Mouse (Mus musculus): ENCODE data around the gene Zc3h12c.
A peak's percentile ranks its signal among the peaks of the same experiment; 100 is the strongest.

Gene Zc3h12c

DNA sequence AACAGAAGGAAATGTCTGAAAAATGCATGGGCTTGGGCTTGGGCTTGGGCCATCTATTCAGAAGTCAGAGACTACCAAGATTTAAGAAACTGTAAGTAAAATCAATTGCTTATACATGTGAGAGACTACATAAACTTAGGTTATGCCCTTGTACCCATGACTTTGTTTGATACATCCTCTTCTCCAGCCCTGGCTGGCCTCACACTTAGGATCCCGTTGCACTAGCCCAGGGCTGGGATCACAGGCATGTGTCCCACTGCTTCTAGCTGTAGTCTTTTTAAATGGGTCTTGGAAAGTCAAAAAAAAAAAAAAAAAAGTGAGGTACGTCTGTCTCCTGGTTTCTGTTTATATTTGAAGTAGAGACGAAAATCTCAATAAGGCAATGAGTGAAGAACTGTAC lies 1.3 kb downstream of the Zc3h12c start:
- no peak for DNase-seq (ENCODE audit: low read depth, low spot score)

GRCm38 (mm10) chr9:52165706-52166090 lies 2.7 kb downstream of the Zc3h12c start:
- no peak for DNase-seq (ENCODE audit: low read depth, low spot score)

GRCm38 (mm10) chr9:52165076-52165705 lies 3.2 kb downstream of the Zc3h12c start:
- no peak for DNase-seq (ENCODE audit: low read depth, low spot score)

DNA sequence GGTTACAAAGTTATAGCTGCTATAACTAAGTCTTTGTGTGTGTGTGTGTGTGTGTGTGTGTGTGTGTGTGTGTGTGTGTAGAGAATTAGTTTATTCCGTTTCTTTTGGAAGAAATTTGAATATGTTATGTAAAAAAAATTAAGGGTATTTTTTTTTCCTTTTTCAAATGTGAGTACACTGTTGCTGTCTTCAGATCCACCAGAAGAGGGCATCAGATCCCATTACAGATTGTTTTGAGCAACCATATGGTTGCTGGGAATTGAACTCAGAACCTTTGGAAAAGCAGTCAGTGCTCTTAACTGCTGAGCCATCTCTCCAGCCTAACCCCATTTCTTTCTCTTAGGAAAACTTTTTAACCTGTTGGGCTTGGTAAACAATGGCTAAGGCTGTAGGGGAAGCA lies 7.9 kb downstream of the Zc3h12c start:
- DNase-seq (ENCODE audit: low read depth, low spot score): no peak

DNA sequence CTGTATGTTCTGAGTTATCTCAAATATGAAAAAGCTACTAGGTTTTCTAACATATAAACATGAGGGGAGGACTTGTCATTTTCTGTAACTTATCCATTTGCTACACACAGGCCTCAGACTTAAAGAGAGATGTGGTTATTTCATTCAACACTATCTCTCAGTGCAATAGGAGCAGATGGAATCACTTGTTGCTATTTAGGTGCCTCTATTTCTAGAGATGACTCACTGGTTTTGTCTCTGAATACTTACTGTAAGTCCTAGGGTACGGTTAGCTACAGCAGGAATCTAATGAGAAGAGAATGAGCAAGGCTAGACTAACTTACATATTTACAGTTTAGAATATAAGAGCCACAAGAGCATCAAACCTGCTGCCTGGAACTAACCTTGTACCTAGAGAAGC lies 9.8 kb downstream of the Zc3h12c start:
- no peak for DNase-seq (ENCODE audit: low read depth, low spot score)

DNA sequence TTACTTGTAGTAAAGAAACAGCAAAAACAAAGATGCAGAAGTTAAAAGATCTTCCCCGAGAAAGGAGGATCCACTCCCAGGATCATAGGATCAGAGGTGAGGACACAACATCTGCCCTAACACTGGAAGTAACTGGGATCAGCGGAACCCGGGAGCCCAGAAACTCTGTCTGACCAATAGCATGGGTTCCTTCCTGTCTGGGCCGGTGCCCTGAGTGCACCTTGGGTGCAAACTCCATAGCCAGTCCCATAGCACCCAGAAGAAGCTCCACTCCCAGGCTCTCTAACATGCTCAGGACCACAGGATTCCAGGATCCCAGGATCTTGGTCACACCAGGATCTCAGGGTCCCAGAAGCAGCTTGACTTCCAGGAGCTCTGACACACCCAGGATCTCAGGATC lies 13.0 kb downstream of the Zc3h12c start:
- DNase-seq (ENCODE audit: low read depth, low spot score): no peak

DNA sequence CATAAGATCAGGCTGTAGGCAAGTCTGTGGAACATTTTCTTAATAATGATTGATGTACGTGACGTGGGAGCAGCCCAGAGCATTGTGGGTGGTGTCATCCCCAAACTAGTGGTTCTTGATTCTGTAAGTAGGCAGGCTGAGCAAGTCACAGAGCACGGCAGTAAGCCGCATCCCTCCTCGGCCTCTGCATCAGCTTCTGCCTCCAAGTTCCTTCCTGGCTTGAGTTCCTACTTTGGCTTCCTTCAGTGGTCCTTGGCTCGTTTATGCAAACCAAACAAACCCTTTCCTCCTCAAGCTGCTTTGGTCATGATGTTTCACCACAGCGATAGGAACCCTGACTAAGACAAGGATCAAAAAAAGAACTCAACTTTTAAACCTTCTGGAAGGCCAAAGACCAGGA lies 14.1 kb downstream of the Zc3h12c start:
- no peak for DNase-seq (ENCODE audit: low read depth, low spot score)

DNA sequence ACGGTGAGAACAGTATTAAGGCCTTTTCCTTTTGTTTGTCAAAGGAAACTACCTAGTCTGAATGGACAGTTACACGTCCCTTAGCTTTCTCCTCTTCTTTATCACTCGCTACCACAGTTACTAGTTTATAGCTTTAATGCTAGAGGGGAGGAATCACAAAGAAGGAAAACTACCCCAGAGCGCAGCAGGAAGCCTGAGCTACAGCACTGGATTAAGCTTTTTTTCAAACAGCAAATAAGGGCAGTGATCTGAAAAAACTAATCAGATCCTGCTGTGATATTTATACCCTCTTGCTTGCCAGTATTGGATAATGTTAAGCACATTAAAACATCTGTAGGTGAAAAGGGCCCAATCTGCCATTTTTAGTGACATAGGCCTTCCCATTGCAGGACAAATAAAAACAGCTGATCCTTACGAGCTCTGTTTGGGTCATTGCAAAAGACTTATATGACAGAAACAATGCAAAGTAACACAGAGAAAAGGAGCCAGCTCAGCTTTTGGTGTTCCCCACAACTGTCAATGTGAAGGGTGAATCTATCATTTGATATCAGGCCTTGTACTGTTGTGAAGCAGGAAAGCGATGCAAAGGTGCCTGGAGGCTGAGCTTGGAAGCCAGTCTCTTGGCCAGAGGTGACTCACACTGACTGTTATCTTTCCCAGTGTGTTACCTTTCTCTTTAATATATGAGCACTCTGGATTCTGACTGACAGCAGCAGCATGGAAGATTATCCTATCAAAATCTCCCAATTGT lies 16.1 kb downstream of the Zc3h12c start:
- no peak for DNase-seq (ENCODE audit: low read depth, low spot score)

DNA sequence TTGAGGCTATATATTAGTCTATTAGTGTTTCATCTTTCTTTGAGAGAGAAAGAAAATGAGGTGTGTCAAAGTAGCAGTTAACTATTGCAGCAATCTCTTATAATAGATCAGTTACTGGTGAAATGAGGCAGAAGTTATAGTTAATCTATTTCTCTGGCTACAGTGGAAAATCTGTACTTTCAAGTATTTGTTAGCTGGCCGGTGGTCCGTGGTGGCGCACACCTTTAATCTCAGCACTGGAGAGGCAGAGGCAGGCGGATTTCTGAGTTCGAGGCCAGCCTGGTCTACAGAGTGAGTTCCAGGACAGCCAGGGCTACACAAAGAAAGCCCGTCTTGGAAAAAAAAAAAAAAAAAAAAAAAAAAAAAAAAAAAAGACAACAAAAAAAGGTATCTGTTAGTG lies 18.6 kb downstream of the Zc3h12c start:
- no peak for DNase-seq (ENCODE audit: low read depth, low spot score)

DNA sequence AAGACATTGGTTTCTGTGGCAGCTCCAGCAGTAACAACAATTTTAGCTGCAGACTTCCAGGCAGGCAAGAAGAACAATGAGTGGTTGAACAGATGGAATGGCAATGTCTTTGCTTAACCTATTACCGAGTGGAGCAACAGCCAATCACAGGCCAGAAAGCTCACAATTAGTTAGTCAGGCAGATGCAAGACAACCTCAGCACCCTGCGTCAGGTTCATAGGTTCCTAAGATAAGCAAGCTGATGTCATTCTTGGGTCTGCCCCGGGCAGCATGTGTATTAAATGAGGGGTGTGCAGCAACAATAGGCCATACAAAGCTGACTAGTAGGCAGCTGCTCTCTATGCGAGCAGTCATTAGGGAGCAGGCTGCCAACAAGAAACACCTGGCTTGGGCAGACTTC lies 19.1 kb downstream of the Zc3h12c start:
- DNase-seq (ENCODE audit: low read depth, low spot score): no peak

- no peak for DNase-seq (ENCODE audit: low read depth, low spot score)
These were observed 19.5 kb downstream of the Zc3h12c start for GRCm38 (mm10) chr9:52148831-52149230.

- no peak for DNase-seq (ENCODE audit: low read depth, low spot score)
These were observed 20.1 kb downstream of the Zc3h12c start for GRCm38 (mm10) chr9:52148311-52148710.

DNA sequence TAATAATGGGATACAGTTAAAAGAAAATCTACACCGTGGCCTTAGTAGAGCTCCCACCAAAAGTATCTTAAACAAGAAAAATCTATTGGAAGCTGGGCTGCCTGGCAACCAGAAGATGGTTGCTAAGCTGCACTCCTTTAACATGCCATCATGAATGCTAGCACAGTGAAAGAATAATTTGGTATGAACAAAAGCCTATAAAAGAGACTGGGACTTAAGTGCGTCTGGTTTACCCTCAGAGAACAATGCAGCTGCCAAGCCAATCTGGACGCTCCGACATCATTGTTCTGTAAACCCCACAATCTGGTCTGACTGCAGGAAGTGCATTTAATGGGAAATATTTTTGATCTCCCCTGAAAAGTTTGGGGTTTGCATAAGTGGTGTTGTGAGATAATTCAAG lies 22.1 kb downstream of the Zc3h12c start:
- no peak for DNase-seq (ENCODE audit: low read depth, low spot score)

DNA sequence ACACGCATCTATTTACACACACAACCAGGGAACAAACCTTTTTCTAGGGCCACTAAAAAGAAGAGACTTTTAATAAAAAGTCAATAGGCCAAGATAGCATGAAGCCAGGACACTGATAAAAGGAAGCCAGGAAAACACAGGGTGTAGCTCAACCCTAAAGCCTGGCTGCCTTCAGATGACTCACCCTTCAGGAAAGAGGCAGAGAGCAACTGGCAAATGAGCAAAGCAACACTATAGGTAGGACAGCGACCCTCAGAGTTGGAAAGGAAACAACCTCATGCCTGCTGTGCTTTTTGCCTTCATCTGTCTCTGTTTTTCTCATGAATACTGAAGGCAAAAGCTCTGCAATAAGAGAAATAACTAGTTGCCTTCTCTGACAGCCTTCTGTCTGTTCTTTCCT lies 35.6 kb downstream of the Zc3h12c start:
- no peak for DNase-seq (ENCODE audit: low read depth, low spot score)

DNA sequence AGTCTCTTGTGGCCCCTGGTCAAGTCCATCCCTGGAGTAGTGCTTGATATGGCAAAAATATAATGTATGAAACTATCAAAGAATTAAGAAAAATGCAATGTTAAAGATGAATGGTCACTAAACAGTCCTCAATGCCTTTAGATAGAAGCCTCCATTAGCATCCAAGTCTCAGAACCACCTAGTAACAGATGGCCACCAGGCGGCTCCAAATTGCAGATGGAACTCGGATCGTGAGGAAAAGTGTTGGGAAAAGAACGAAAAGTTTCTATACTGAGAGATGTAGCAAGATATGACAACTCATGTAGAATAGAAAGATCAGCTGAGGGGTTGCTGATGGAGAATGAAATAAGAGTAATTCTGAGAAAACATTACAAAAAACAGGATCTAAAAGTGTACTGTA lies 38.0 kb downstream of the Zc3h12c start:
- DNase-seq (ENCODE audit: low read depth, low spot score): no peak

DNA sequence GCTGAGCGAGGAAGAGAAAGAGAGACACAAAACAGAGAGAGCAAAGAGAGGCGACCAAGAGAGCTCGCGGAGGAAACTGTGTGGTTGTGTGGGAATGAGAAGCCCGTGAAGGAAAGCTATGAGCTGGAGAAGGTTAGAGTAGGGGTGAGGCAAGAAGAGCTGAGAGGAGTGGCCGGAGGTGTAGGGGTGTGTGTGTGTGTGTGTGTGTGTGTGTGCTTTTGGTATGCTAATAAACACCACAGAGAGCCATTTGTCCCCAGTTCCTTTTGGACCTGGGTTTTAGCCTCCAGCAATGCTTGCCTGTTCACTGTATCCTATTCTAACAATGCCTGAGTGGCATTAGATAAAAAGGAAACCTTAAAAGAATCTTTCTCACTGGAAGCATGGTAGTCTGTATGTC lies 43.1 kb downstream of the Zc3h12c start:
- DNase-seq (ENCODE audit: low read depth, low spot score): peak; percentile 59

- no peak for DNase-seq (ENCODE audit: low read depth, low spot score)
These were observed 49.2 kb downstream of the Zc3h12c start for GRCm38 (mm10) chr9:52119212-52119611.

DNA sequence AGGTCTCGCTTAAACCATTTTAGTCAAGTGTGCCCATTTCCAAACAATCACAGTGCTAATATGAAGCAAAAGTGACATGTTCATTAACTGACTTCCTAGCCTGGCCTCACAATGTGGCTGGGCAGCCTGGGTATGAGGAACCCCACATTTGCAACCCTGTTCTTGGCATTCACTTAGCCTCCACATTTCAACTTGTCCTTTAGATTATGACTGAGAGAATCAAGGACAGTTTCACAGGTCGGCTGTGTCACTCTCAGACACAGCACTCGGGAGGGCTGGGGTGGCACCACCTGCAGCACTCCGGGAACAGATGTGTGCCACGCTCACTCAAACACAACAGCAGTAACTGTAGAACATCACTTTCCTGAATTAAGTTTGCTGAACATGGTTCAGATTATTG lies 55.3 kb downstream of the Zc3h12c start:
- no peak for DNase-seq (ENCODE audit: low read depth, low spot score)

DNA sequence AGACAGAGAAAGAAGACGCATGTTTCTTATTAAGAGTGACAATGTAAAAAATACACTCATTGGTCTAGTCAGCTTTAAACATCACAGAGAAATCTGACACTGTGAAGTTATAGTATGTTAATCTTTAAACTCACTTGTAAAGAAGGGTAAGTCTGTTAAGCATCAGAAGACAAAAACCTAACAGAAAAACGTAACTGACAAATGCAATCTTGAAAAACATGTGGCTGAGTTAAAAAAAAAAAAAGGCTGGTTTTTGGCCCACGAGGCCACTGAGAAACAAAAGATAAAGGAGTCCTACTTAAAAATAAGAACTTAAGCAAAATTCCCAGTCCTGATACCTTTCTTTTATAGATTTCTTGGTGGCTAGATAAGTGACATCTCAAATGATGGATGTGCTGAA lies 57.6 kb downstream of the Zc3h12c start:
- no peak for DNase-seq (ENCODE audit: low read depth, low spot score)

DNA sequence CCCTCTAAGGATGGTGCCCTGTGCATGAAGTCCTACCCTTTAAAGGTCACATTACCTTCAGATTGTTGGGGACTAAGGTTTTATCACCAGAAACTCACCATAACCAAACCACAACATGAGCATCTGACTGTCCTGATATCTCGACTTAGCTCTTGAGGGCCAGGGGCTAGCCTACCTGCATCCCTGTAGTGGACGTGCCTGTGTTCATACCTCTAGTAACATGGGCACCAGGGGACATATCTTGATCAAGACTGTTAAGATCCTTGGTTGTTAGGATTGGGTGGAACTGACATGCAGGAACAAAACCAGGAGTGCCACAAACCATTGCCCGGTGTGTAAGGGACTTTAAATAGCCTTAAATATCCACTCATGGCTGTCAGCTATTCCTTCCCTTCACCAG lies 61.2 kb downstream of the Zc3h12c start:
- DNase-seq (ENCODE audit: low read depth, low spot score): no peak

DNA sequence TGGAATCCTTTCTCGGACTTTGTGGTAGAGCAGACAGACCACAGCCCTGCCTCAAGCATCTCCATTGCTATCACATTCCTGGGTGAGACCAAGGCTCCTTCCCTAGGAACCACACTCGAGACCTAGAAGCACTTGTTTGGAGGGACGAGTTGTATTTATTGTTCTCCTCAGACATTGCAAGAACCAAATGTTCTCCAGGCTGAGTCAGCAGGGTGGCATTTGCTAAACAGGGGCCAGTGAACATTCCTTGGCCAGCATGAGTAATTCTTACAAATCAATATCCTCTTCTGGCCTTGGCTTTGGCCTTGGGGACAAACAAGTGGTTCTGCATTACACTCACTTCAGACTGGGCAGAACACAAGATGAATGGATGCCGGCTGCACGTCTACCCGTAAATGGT lies 62.9 kb downstream of the Zc3h12c start:
- no peak for DNase-seq (ENCODE audit: low read depth, low spot score)

DNA sequence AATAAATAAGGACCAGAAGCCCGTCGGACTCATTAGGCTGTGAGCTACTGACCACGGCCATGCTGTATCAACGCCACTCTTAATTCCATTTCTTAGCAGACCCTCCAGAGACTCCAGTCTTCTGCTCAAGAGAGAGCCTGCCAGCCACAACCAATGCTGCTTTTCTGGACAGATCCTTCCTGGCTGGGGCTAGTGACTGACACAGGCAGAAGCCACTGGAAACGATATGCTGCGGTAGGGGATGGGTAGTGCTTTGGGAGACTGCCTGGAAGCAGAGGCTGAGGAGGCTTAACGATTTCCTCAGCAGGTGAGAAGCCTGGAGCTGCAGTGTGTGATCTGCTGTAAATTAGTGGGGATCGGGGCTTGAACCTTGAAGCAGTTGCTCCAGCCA lies 64.2 kb downstream of the Zc3h12c start:
- DNase-seq (ENCODE audit: low read depth, low spot score): no peak

- DNase-seq (ENCODE audit: low read depth, low spot score): no peak
These were observed 64.7 kb downstream of the Zc3h12c start for GRCm38 (mm10) chr9:52103448-52104224.
